Mouse (Mus musculus): ENCODE measurements at regions not wholly inside any gene's neighbourhood (a gene's known extent, or its start where the extent isn't known, plus 50 kb on each side); places are given as distances from the start of the nearest gene placed in this dataset.

GRCm38 (mm10) chr13:6330320-6330950 is 217.5 kb upstream of the Pitrm1 start:
- ATAC-seq (ENCODE audit: insufficient read depth): no peak

GRCm38 (mm10) chr13:6340157-6340556 is 207.8 kb upstream of the Pitrm1 start:
- Histone ChIP-seq H3K4me3 (replicated peaks) (no peak overlapping the region), H3K9ac (no peak overlapping the region), H3K27ac (replicated peaks) (no peak overlapping the region), H3K27me3 (no peaks in the 10 kb centered on the region), H3K4me1 (replicated peaks) (no peaks in the 10 kb centered on the region), H3K9me3 (replicated peaks) (no peaks in the 10 kb centered on the region), H3K36me3 (replicated peaks) (no peaks in the 10 kb centered on the region), H3K4me2 (no peak overlapping the region)
- no peak for ATAC-seq (ENCODE audit: insufficient read depth)
- WGBS (ENCODE audit: insufficient replicate concordance): 49% methylated on average over 7 of the region's 7 CpGs

More at GRCm38 (mm10) chr13:6330320-6330950, 217.5 kb upstream of the Pitrm1 start:
- Histone ChIP-seq H3K9ac (no peak overlapping the region), H3K9me3 (replicated peaks) (no peaks in the 10 kb centered on the region), H3K4me2 (no peak overlapping the region), H3K4me1 (replicated peaks) (no peaks in the 10 kb centered on the region), H3K27me3 (no peaks in the 10 kb centered on the region), H3K36me3 (replicated peaks) (no peaks in the 10 kb centered on the region), H3K27ac (replicated peaks) (no peak overlapping the region), H3K4me3 (replicated peaks) (no peak overlapping the region)
- WGBS (ENCODE audit: insufficient replicate concordance): 60% methylated on average over 3 of the region's 3 CpGs

GRCm38 (mm10) chr13:6341102-6341737 is 206.7 kb upstream of the Pitrm1 start:
- Histone ChIP-seq H3K9me3 (replicated peaks) (no peaks in the 10 kb centered on the region), H3K36me3 (replicated peaks) (no peaks in the 10 kb centered on the region), H3K4me1 (replicated peaks) (no peaks in the 10 kb centered on the region), H3K4me2 (no peak overlapping the region), H3K27me3 (no peaks in the 10 kb centered on the region), H3K4me3 (replicated peaks) (no peak overlapping the region), H3K9ac (no peak overlapping the region), H3K27ac (replicated peaks) (no peak overlapping the region)
- no peak for ATAC-seq (ENCODE audit: insufficient read depth)
- 55% methylated on average over 3 of the region's 3 CpGs for WGBS (ENCODE audit: insufficient replicate concordance)

DNA sequence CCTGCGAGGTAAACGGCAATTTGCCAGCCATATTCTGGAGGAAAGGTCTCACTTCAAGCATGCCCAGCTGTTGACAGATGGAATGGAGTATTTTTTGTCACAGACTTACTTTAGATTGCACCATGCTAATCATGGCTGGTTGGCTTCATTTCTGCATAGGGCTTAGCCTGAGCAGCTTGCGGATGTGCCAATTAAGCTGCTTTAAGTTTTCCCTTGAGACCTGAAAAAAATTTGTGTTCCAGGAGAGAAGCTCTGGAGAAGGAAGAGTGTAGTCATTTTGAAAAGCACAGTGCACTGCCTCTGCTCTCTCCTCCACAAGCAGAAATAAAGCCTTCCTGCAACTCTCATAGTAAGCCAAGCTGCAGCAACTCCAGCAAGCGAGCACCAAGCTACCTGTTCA is 182.8 kb upstream of the Pitrm1 start:
- no peak overlapping the region for H3K4me3 ChIP-seq (replicated peaks)
- H3K4me1 ChIP-seq (replicated peaks): no peaks in the 10 kb centered on the region
- H3K27ac ChIP-seq (replicated peaks): no peak overlapping the region
- H3K27me3 ChIP-seq: no peaks in the 10 kb centered on the region
- H3K9me3 ChIP-seq (replicated peaks): no peaks in the 10 kb centered on the region; the same call in 1 of the 2 replicates
- no peak for ATAC-seq (ENCODE audit: insufficient read depth)
- H3K36me3 ChIP-seq (replicated peaks): no peaks in the 10 kb centered on the region
- H3K9ac ChIP-seq: no peak overlapping the region
- WGBS (ENCODE audit: insufficient replicate concordance): 65% methylated on average over 4 of the region's 4 CpGs
- H3K4me2 ChIP-seq: no peak overlapping the region

GRCm38 (mm10) chr13:6367661-6368060 is 180.3 kb upstream of the Pitrm1 start:
- no peak overlapping the region for H3K4me2 ChIP-seq
- H3K9me3 ChIP-seq (replicated peaks): no peaks in the 10 kb centered on the region; the same call in 1 of the 2 replicates

DNA sequence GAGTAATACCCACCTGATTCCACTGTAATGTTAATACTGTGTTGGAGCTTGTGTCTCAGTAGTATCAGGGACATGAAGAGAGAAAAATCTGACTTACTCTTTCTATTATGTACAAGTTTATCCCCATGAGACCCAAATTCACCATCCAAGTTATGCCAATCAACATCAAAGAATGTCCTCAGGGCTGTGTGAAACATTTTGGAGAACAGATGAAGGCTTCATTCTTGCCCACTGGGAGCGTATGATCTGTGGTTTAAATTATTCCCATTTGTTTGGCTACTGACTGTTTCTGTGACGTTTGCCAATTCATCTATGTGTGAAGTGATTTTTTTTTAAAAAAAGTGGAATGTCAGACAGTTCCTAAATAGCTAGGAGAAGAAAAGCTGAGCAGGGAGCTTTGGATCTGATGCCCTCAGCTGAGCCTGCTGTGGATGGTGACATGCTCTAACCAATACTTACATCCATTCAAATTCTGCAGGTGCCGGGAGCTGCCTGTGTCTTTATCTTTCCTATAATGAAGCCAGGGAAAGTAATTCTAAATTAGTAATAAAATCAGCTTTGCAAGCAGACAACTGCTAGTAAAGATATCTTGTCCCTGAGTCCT is 173.3 kb upstream of the Pitrm1 start:
- H3K36me3 ChIP-seq (replicated peaks): no peaks in the 10 kb centered on the region
- no peaks in the 10 kb centered on the region for H3K27me3 ChIP-seq
- no peak overlapping the region for H3K27ac ChIP-seq (replicated peaks)
- ATAC-seq (ENCODE audit: insufficient read depth): no peak
- WGBS (ENCODE audit: insufficient replicate concordance): 59% methylated on average over 3 of the region's 3 CpGs
- no peaks in the 10 kb centered on the region for H3K9me3 ChIP-seq (replicated peaks)
- H3K9ac ChIP-seq: no peak overlapping the region
- H3K4me1 ChIP-seq (replicated peaks): no peaks in the 10 kb centered on the region
- no peak overlapping the region for H3K4me3 ChIP-seq (replicated peaks)
- no peak overlapping the region for H3K4me2 ChIP-seq

More at GRCm38 (mm10) chr13:6367661-6368060, 180.3 kb upstream of the Pitrm1 start:
- Histone ChIP-seq H3K27me3 (no peaks in the 10 kb centered on the region), H3K9ac (no peak overlapping the region), H3K36me3 (replicated peaks) (no peaks in the 10 kb centered on the region), H3K4me1 (replicated peaks) (no peaks in the 10 kb centered on the region), H3K27ac (replicated peaks) (no peak overlapping the region), H3K4me3 (replicated peaks) (no peak overlapping the region)
- ATAC-seq (ENCODE audit: insufficient read depth): no peak
- 62% methylated on average over 1 of the region's 1 CpGs for WGBS (ENCODE audit: insufficient replicate concordance)

DNA sequence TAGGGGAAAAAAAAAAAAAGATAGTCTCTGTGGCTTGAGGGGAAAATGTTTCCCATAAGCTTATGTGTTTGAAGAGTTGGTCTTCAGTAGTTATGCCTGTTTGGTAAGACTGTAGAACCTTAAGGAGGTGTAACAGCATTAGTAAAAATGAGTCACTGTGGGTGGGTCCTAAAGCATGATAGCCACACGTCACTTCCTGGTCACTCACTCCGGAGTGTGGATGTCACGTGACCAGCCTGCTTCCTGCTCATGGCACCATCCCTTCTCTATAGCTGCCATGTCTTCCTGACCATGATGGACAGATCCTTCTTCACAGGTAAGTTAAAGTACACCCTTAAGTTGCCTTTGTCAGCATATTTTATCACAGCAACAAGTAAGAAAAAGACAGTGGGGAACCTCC is 170.0 kb upstream of the Pitrm1 start:
- no peak overlapping the region for H3K9ac ChIP-seq
- H3K4me1 ChIP-seq (replicated peaks): no peaks in the 10 kb centered on the region
- H3K36me3 ChIP-seq (replicated peaks): no peaks in the 10 kb centered on the region
- no peaks in the 10 kb centered on the region for H3K27me3 ChIP-seq
- WGBS (ENCODE audit: insufficient replicate concordance): 67% methylated on average over 3 of the region's 3 CpGs
- no peak overlapping the region for H3K27ac ChIP-seq (replicated peaks)
- no peaks in the 10 kb centered on the region for H3K9me3 ChIP-seq (replicated peaks)
- no peak overlapping the region for H3K4me2 ChIP-seq
- no peak overlapping the region for H3K4me3 ChIP-seq (replicated peaks)
- no peak for ATAC-seq (ENCODE audit: insufficient read depth)

DNA sequence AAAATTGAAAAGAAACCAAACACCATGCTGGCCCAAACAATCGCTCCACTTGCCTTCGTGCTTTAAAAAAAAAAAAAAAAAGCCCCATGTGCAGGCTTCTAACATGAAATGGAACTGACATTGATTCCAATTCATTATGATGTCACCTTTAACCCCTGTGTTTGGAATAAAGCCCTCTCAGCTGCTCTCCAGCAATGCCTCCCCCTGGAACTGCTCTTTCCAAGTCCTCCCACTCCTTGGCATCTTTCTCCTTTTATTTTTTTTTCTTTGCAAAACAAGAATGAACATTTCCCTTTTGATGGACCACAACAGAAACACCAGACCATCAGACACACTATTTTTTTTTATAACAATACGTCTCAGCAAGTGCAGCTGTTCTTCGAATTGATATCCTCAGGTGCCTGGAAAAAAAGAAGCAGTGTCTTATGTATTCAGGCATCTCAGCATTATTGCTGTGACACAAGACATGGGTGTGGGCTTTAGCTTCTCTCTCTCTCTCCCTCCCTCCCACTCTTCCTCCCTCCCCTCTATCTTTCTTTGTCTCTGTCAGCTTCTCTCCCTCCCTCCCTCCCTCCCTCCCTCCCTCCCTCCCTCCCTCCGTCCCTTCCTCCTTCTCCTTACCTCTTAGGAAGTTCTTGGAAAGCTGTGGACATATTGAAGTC is 152.3 kb upstream of the Pitrm1 start:
- no peaks in the 10 kb centered on the region for H3K27me3 ChIP-seq
- WGBS (ENCODE audit: insufficient replicate concordance): 66% methylated on average over 4 of the region's 5 CpGs
- no peaks in the 10 kb centered on the region for H3K4me1 ChIP-seq (replicated peaks)
- H3K4me2 ChIP-seq: no peak overlapping the region
- no peak overlapping the region for H3K9ac ChIP-seq
- no peaks in the 10 kb centered on the region for H3K36me3 ChIP-seq (replicated peaks)
- H3K9me3 ChIP-seq (replicated peaks): no peaks in the 10 kb centered on the region
- no peak overlapping the region for H3K27ac ChIP-seq (replicated peaks)
- no peak for ATAC-seq (ENCODE audit: insufficient read depth)
- no peak overlapping the region for H3K4me3 ChIP-seq (replicated peaks)

- H3K27ac ChIP-seq (replicated peaks): no peak overlapping the region
- H3K4me2 ChIP-seq: no peak overlapping the region
- H3K36me3 ChIP-seq (replicated peaks): no peaks in the 10 kb centered on the region
- no peaks in the 10 kb centered on the region for H3K27me3 ChIP-seq
- H3K4me3 ChIP-seq (replicated peaks): no peak overlapping the region
- 35% methylated on average over 1 of the region's 1 CpGs for WGBS (ENCODE audit: insufficient replicate concordance)
- H3K9me3 ChIP-seq (replicated peaks): no peaks in the 10 kb centered on the region
- ATAC-seq (ENCODE audit: insufficient read depth): no peak
- H3K4me1 ChIP-seq (replicated peaks): no peaks in the 10 kb centered on the region
- H3K9ac ChIP-seq: no peak overlapping the region
Observed at GRCm38 (mm10) chr13:6397648-6398047, 150.3 kb upstream of the Pitrm1 start.

GRCm38 (mm10) chr13:6431821-6432220 is 116.1 kb upstream of the Pitrm1 start:
- Histone ChIP-seq H3K36me3 (replicated peaks) (no peaks in the 10 kb centered on the region), H3K9me3 (replicated peaks) (no peaks in the 10 kb centered on the region), H3K4me2 (no peak overlapping the region), H3K27ac (replicated peaks) (no peak overlapping the region), H3K4me3 (replicated peaks) (no peak overlapping the region), H3K27me3 (no peaks in the 10 kb centered on the region), H3K9ac (no peak overlapping the region), H3K4me1 (replicated peaks) (no peaks in the 10 kb centered on the region)
- WGBS (ENCODE audit: insufficient replicate concordance): 25% methylated on average over 4 of the region's 4 CpGs
- ATAC-seq (ENCODE audit: insufficient read depth): no peak

DNA sequence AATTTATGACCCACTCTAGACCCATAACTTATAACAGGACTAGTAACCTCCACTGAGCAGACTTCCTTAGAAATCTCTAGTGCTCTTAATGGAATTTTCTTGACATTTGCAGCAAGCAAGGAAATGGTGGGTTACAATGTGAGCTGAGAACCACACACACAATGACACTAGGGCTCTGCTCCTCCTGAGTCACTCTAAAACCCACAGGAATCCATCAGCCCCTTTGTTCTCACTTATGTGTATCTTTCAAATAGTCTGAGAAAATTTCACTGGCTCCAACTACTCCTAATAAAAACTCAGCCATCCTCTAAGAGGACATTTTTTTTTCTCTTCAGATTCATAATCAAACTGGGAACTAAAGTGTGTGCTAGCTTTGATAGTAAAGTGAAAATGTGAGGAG is 101.0 kb upstream of the Pitrm1 start:
- Histone ChIP-seq H3K27me3 (no peaks in the 10 kb centered on the region), H3K27ac (replicated peaks) (no peak overlapping the region), H3K4me1 (replicated peaks) (no peaks in the 10 kb centered on the region), H3K4me3 (replicated peaks) (no peak overlapping the region), H3K9ac (no peak overlapping the region), H3K4me2 (no peak overlapping the region), H3K36me3 (replicated peaks) (no peaks in the 10 kb centered on the region), H3K9me3 (replicated peaks) (no peaks in the 10 kb centered on the region)
- ATAC-seq (ENCODE audit: insufficient read depth): no peak

Data from liver, embryonic 15.5 days (tissue).